Mouse (Mus musculus): Measurements from ENCODE around the gene Ergic1. TPM values are rescaled to one million over a fixed set of nuclear protein-coding genes. Genes with fewer than 3 reads are reported as not detected.

The Ergic1 gene
- polyA plus RNA-seq, 1 experiment from 2014 or later, result 96.1 TPM

DNA sequence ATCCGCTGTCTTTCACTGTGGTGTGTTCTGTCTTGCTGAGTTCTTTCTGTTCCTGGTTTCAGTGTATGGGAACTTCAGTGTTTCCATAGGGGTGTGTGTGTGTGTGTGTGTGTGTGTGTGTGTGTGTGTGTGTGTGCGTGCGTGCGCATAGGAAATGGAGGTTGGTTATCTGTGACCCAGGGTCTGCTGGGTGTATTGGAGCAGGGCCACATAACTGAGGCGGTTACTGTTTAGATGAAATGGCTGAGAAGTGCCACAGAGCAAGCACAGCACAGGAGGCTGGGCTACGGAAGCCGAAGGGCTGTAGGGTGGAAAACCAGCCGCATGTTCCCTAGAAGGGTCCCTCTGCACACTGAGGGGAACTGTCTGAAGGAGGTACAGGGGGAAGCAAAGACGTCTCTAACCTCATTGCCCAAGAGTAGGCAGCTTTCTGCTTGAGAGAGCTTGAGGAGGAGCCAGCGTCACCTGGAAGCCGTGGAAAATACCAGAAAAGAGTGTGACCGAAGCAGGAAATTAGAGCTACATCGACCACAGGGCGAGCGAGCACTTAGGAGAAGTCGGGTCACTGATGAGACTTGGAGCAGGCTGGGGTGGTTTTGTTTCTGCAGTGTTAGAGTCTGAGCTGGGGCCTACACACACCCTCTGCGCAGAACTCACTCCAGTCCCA is 125.2 kb downstream of the Ergic1 start:
- 79% methylated on average over 17 of the region's 17 CpGs for WGBS
- Histone ChIP-seq H3K36me3 (ENCODE audit: control insufficient read depth, insufficient read depth, low read length) (peaks cover 18% of the 10 kb centered on the region), H3K9ac (ENCODE audit: low read depth, low read length) (no peak overlapping the region), H3K4me1 (replicated peaks; ENCODE audit: control insufficient read depth, insufficient read depth, low read length) (peaks cover 10% of the 10 kb centered on the region), H3K27me3 (replicated peaks; ENCODE audit: control insufficient read depth, insufficient read depth, low read length) (no peaks in the 10 kb centered on the region), H3K4me2 (no peak overlapping the region), H3K4me3 (ENCODE audit: low read depth, low read length) (no peak overlapping the region), H3K9me3 (ENCODE audit: control insufficient read depth, low read length) (0 out of 2 replicates have a peak, but pooled peaks cover under 1% of the 10 kb centered on the region), H3K27ac (ENCODE audit: low read depth, low read length) (0 out of 2 replicates have a peak overlapping the region, but pooled peaks have one; percentile 9)
- ATAC-seq (replicated peaks; ENCODE audit: low FRiP score) (no peak), DNase-seq (ENCODE audit: low spot score) (no peak)

GRCm38 (mm10) chr17:26688795-26689735 is 127.8 kb downstream of the Ergic1 start:
- no peaks in the 10 kb centered on the region for H3K9me3 ChIP-seq (ENCODE audit: control insufficient read depth, low read length)
- H3K4me3 ChIP-seq (ENCODE audit: low read depth, low read length), result no peak overlapping the region
- no peak overlapping the region; the same call in 1 of the 2 replicates for H3K27ac ChIP-seq (ENCODE audit: low read depth, low read length)
- no peaks in the 10 kb centered on the region for H3K27me3 ChIP-seq (replicated peaks; ENCODE audit: control insufficient read depth, insufficient read depth, low read length)
- ATAC-seq (replicated peaks; ENCODE audit: low FRiP score) (no peak), DNase-seq (ENCODE audit: low spot score) (no peak)
- WGBS, result 85% methylated on average over 8 of the region's 8 CpGs
- no peak overlapping the region for H3K4me2 ChIP-seq
- H3K36me3 ChIP-seq (ENCODE audit: control insufficient read depth, insufficient read depth, low read length), result peaks cover 12% of the 10 kb centered on the region; the same call in 1 of the 2 replicates
- peaks cover 10% of the 10 kb centered on the region for H3K4me1 ChIP-seq (replicated peaks; ENCODE audit: control insufficient read depth, insufficient read depth, low read length)
- no peak overlapping the region for H3K9ac ChIP-seq (ENCODE audit: low read depth, low read length)

- Histone ChIP-seq H3K27ac (ENCODE audit: low read depth, low read length) (no peak overlapping the region), H3K4me1 (replicated peaks; ENCODE audit: control insufficient read depth, insufficient read depth, low read length) (peaks cover 10% of the 10 kb centered on the region), H3K9ac (ENCODE audit: low read depth, low read length) (no peak overlapping the region), H3K4me3 (ENCODE audit: low read depth, low read length) (no peak overlapping the region), H3K36me3 (ENCODE audit: control insufficient read depth, insufficient read depth, low read length) (peaks cover 6% of the 10 kb centered on the region; the same call in 1 of the 2 replicates), H3K9me3 (ENCODE audit: control insufficient read depth, low read length) (no peaks in the 10 kb centered on the region), H3K4me2 (no peak overlapping the region), H3K27me3 (replicated peaks; ENCODE audit: control insufficient read depth, insufficient read depth, low read length) (no peaks in the 10 kb centered on the region)
- no peak for ATAC-seq (replicated peaks; ENCODE audit: low FRiP score)
- no peak for DNase-seq (ENCODE audit: low spot score)
- 73% methylated on average over 2 of the region's 2 CpGs for WGBS
These were observed 128.5 kb downstream of the Ergic1 start for GRCm38 (mm10) chr17:26689810-26690209.

GRCm38 (mm10) chr17:26690236-26690635 is 128.9 kb downstream of the Ergic1 start:
- H3K36me3 ChIP-seq (ENCODE audit: control insufficient read depth, insufficient read depth, low read length), result peaks cover 5% of the 10 kb centered on the region; the same call in 1 of the 2 replicates
- DNase-seq (ENCODE audit: low spot score), result no peak
- no peaks in the 10 kb centered on the region for H3K27me3 ChIP-seq (replicated peaks; ENCODE audit: control insufficient read depth, insufficient read depth, low read length)
- H3K27ac ChIP-seq (ENCODE audit: low read depth, low read length), result no peak overlapping the region
- H3K4me2 ChIP-seq, result no peak overlapping the region
- 87% methylated on average over 5 of the region's 5 CpGs for WGBS
- no peaks in the 10 kb centered on the region for H3K9me3 ChIP-seq (ENCODE audit: control insufficient read depth, low read length)
- H3K4me1 ChIP-seq (replicated peaks; ENCODE audit: control insufficient read depth, insufficient read depth, low read length), result peaks cover 10% of the 10 kb centered on the region
- no peak overlapping the region for H3K4me3 ChIP-seq (ENCODE audit: low read depth, low read length)
- H3K9ac ChIP-seq (ENCODE audit: low read depth, low read length), result no peak overlapping the region
- no peak for ATAC-seq (replicated peaks; ENCODE audit: low FRiP score)

GRCm38 (mm10) chr17:26691110-26691509 is 129.8 kb downstream of the Ergic1 start:
- peaks cover 10% of the 10 kb centered on the region for H3K4me1 ChIP-seq (replicated peaks; ENCODE audit: control insufficient read depth, insufficient read depth, low read length)
- H3K4me2 ChIP-seq, result no peak overlapping the region
- DNase-seq (ENCODE audit: low spot score), result no peak
- peaks cover 3% of the 10 kb centered on the region; the same call in 1 of the 2 replicates for H3K36me3 ChIP-seq (ENCODE audit: control insufficient read depth, insufficient read depth, low read length)
- H3K27ac ChIP-seq (ENCODE audit: low read depth, low read length), result no peak overlapping the region
- WGBS, result 86% methylated on average over 7 of the region's 7 CpGs
- H3K4me3 ChIP-seq (ENCODE audit: low read depth, low read length), result no peak overlapping the region
- no peaks in the 10 kb centered on the region for H3K9me3 ChIP-seq (ENCODE audit: control insufficient read depth, low read length)
- H3K27me3 ChIP-seq (replicated peaks; ENCODE audit: control insufficient read depth, insufficient read depth, low read length), result no peaks in the 10 kb centered on the region
- no peak for ATAC-seq (replicated peaks; ENCODE audit: low FRiP score)
- H3K9ac ChIP-seq (ENCODE audit: low read depth, low read length), result no peak overlapping the region

- DNase-seq (ENCODE audit: low spot score) (no peak), ATAC-seq (replicated peaks; ENCODE audit: low FRiP score) (no peak)
- no peak overlapping the region for H3K4me2 ChIP-seq
- 86% methylated on average over 7 of the region's 7 CpGs for WGBS
- H3K27me3 ChIP-seq (replicated peaks; ENCODE audit: control insufficient read depth, insufficient read depth, low read length), result no peaks in the 10 kb centered on the region
- peaks cover 10% of the 10 kb centered on the region for H3K4me1 ChIP-seq (replicated peaks; ENCODE audit: control insufficient read depth, insufficient read depth, low read length)
- H3K9me3 ChIP-seq (ENCODE audit: control insufficient read depth, low read length), result no peaks in the 10 kb centered on the region
- no peak overlapping the region for H3K9ac ChIP-seq (ENCODE audit: low read depth, low read length)
- H3K36me3 ChIP-seq (ENCODE audit: control insufficient read depth, insufficient read depth, low read length), result peaks cover 3% of the 10 kb centered on the region; the same call in 1 of the 2 replicates
- no peak overlapping the region for H3K4me3 ChIP-seq (ENCODE audit: low read depth, low read length)
- H3K27ac ChIP-seq (ENCODE audit: low read depth, low read length), result no peak overlapping the region
These were observed 132.1 kb downstream of the Ergic1 start for GRCm38 (mm10) chr17:26693424-26693823.

- Histone ChIP-seq H3K4me2 (no peak overlapping the region), H3K9ac (ENCODE audit: low read depth, low read length) (no peak overlapping the region), H3K27ac (ENCODE audit: low read depth, low read length) (no peak overlapping the region), H3K4me3 (ENCODE audit: low read depth, low read length) (no peak overlapping the region), H3K9me3 (ENCODE audit: control insufficient read depth, low read length) (no peaks in the 10 kb centered on the region), H3K36me3 (ENCODE audit: control insufficient read depth, insufficient read depth, low read length) (peaks cover 7% of the 10 kb centered on the region; the same call in 1 of the 2 replicates), H3K4me1 (replicated peaks; ENCODE audit: control insufficient read depth, insufficient read depth, low read length) (peaks cover 7% of the 10 kb centered on the region), H3K27me3 (replicated peaks; ENCODE audit: control insufficient read depth, insufficient read depth, low read length) (no peaks in the 10 kb centered on the region)
- DNase-seq (ENCODE audit: low spot score) (no peak), ATAC-seq (replicated peaks; ENCODE audit: low FRiP score) (no peak)
- WGBS, result 79% methylated on average over 7 of the region's 7 CpGs
These were observed 132.9 kb downstream of the Ergic1 start for GRCm38 (mm10) chr17:26694171-26694570.

GRCm38 (mm10) chr17:26695193-26695592 is 133.9 kb downstream of the Ergic1 start:
- ATAC-seq (replicated peaks; ENCODE audit: low FRiP score), result no peak
- Histone ChIP-seq H3K4me2 (no peak overlapping the region), H3K36me3 (ENCODE audit: control insufficient read depth, insufficient read depth, low read length) (peaks cover 13% of the 10 kb centered on the region; the same call in 1 of the 2 replicates), H3K27me3 (replicated peaks; ENCODE audit: control insufficient read depth, insufficient read depth, low read length) (no peaks in the 10 kb centered on the region), H3K4me3 (ENCODE audit: low read depth, low read length) (no peak overlapping the region), H3K9me3 (ENCODE audit: control insufficient read depth, low read length) (no peaks in the 10 kb centered on the region), H3K27ac (ENCODE audit: low read depth, low read length) (no peak overlapping the region), H3K9ac (ENCODE audit: low read depth, low read length) (no peak overlapping the region), H3K4me1 (replicated peaks; ENCODE audit: control insufficient read depth, insufficient read depth, low read length) (no peaks in the 10 kb centered on the region; the same call in 1 of the 2 replicates)
- WGBS, result 92% methylated on average over 3 of the region's 3 CpGs
- no peak for DNase-seq (ENCODE audit: low spot score)

Data from liver, embryonic 11.5 days (tissue).